Mouse (Mus musculus): Measurements from ENCODE around the gene Wdr83.

GRCm38 (mm10) chr8:85116984-85117383 is 35.9 kb upstream of the Wdr83 start:
- TF ChIP-seq GATA1 (IDR thresholded peaks at IDR 0.05; ENCODE audit: borderline replicate concordance, low read length) (no peak), FLI1 (IDR thresholded peaks at IDR 0.05; ENCODE audit: low read length) (no peak)

Data from megakaryocyte, embryonic 14.5 days (primary cell).